Mouse (Mus musculus): Measurements from ENCODE around the gene Hsf2bp. TPM values are rescaled to one million over a fixed set of nuclear protein-coding genes. Genes with fewer than 3 reads are reported as not detected.

Gene Hsf2bp
- total and polyA plus RNA-seq, 3 experiments, result 0.92 to 1.6 (median 1.3) TPM

DNA sequence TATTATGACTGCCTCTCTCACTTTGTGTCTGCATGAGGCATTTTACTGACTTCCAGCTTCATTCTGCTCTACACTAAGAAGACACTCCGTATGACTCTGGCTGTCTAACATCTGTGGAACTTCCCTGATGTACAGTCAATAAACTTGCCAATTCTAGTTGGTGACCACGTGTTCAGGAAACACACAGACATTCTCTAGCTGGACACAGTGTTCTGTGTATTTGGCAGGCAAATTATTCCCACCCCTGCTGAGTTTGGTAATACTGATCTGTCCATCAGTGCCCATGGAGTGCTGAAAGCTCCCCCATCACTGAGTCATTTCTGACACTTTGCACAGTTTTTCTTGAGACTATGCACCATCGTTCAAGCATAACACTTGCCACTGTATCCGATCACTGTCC is 56.3 kb downstream of the Hsf2bp start:
- no peaks in the 10 kb centered on the region for H3K79me2 ChIP-seq (replicated peaks; ENCODE audit: control insufficient read depth, insufficient read depth, low read length)
- H3K4me1 ChIP-seq (ENCODE audit: control insufficient read depth, insufficient read depth, low read length), result peaks cover 11% of the 10 kb centered on the region
- 0 out of 2 replicates have a peak, but pooled peaks cover 2% of the 10 kb centered on the region for H3K36me3 ChIP-seq (ENCODE audit: control insufficient read depth, insufficient read depth, low read length)
- H3K27me3 ChIP-seq (ENCODE audit: control insufficient read depth, insufficient read depth, low read length), result no peaks in the 10 kb centered on the region
- 64% methylated on average over 4 of the region's 4 CpGs for WGBS
- no peak for TF ChIP-seq EP300 (IDR thresholded peaks at IDR 0.05; ENCODE audit: insufficient read depth, low read depth, low read length)
- no peak for TF ChIP-seq POLR2A (IDR thresholded peaks at IDR 0.05; ENCODE audit: insufficient read depth, low read depth, low read length)
- TF ChIP-seq CTCF (IDR thresholded peaks at IDR 0.05), result no peak
- intact Hi-C loops (cut with DNase I), result no loop called here
- H3K4me3 ChIP-seq, result no peak overlapping the region
- H3K9ac ChIP-seq (ENCODE audit: low read depth, low read length), result no peak overlapping the region
- DNase-seq, result peak in 1 of 2 experiments; percentile 27
- H3K27ac ChIP-seq, result no peak overlapping the region

DNA sequence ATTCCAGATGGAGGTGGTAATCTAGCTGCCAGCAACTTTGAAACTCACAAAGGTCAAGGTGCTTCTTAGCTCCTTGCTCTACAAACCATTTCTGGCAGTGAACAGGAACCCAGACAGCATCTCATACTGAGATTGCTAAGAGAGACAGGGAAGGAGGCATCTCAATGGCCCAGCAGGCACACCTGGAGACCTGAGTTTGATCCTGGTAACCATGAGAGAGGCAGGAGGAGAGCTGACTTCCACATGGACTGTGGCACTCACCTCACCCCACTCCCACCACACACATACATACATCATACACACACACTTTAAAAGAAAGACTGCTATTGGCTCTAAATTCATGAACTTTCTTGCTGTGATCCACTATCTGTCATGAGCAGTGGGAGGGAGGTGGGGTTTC is 59.0 kb downstream of the Hsf2bp start:
- no peak overlapping the region for H3K4me3 ChIP-seq
- intact Hi-C loops (cut with DNase I), result no loop called here

DNA sequence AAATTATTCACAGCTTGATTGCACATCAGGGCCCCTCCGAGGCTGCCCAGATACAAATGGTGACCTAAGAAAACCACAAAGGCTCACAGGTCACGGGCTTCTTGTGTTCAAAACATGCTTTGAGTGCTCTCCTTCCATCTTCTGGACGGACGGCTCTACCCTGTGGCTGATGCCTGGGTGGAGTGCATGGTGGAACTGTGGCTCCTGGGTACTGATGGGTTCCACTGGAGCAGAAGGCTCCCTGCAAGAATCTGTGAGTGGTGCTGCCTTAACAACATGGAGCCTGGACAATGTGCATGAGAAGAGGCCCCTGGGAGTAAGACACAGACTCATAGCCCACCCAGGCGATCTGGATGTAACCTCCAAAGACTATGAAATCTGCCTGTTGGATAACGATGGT is 59.6 kb downstream of the Hsf2bp start:
- intact Hi-C loops (cut with DNase I), result no loop called here
- no peaks in the 10 kb centered on the region for H3K27me3 ChIP-seq (ENCODE audit: control insufficient read depth, insufficient read depth, low read length)
- no peak overlapping the region for H3K27ac ChIP-seq
- no peaks in the 10 kb centered on the region for H3K36me3 ChIP-seq (ENCODE audit: control insufficient read depth, insufficient read depth, low read length)
- no peak overlapping the region for H3K4me3 ChIP-seq
- 89% methylated on average over 6 of the region's 6 CpGs for WGBS
- TF ChIP-seq CTCF (IDR thresholded peaks at IDR 0.05) (no peak), POLR2A (IDR thresholded peaks at IDR 0.05; ENCODE audit: insufficient read depth, low read depth, low read length) (no peak), EP300 (IDR thresholded peaks at IDR 0.05; ENCODE audit: insufficient read depth, low read depth, low read length) (no peak)
- peaks cover 2% of the 10 kb centered on the region for H3K4me1 ChIP-seq (ENCODE audit: control insufficient read depth, insufficient read depth, low read length)
- H3K9ac ChIP-seq (ENCODE audit: low read depth, low read length), result no peak overlapping the region
- H3K79me2 ChIP-seq (replicated peaks; ENCODE audit: control insufficient read depth, insufficient read depth, low read length), result no peaks in the 10 kb centered on the region
- no peak for DNase-seq

More for the DNA sequence above, 59.0 kb downstream of the Hsf2bp start:
- no peak overlapping the region for H3K27ac ChIP-seq
- H3K27me3 ChIP-seq (ENCODE audit: control insufficient read depth, insufficient read depth, low read length), result no peaks in the 10 kb centered on the region
- DNase-seq, result no peak
- TF ChIP-seq EP300 (IDR thresholded peaks at IDR 0.05; ENCODE audit: insufficient read depth, low read depth, low read length), result no peak
- TF ChIP-seq CTCF (IDR thresholded peaks at IDR 0.05), result no peak
- peaks cover 8% of the 10 kb centered on the region for H3K4me1 ChIP-seq (ENCODE audit: control insufficient read depth, insufficient read depth, low read length)
- H3K9ac ChIP-seq (ENCODE audit: low read depth, low read length), result no peak overlapping the region
- no peaks in the 10 kb centered on the region for H3K36me3 ChIP-seq (ENCODE audit: control insufficient read depth, insufficient read depth, low read length)
- no peaks in the 10 kb centered on the region for H3K79me2 ChIP-seq (replicated peaks; ENCODE audit: control insufficient read depth, insufficient read depth, low read length)

DNA sequence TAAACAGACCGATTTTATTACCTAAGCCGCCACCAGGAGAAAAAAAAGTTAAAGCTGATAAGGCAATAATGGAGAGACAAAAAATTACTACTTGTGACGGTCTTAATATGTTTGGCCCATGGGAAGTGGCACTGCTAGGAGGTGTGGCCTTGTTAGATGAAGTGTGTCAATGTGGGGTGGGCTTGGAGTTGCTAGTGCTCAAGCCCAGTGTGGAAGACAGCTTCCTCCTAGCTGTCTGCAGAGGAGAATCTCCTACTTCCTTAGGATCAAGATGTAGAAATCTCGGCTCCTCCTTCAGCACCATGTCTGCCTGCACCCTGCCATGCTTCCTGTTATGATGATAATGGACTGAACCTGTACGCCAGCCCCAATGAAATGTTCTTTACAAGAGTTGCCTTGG is 61.5 kb downstream of the Hsf2bp start:
- no peaks in the 10 kb centered on the region for H3K4me1 ChIP-seq (ENCODE audit: control insufficient read depth, insufficient read depth, low read length)
- no peak overlapping the region for H3K9ac ChIP-seq (ENCODE audit: low read depth, low read length)
- DNase-seq, result no peak
- H3K79me2 ChIP-seq (replicated peaks; ENCODE audit: control insufficient read depth, insufficient read depth, low read length), result no peaks in the 10 kb centered on the region
- no peak overlapping the region for H3K27ac ChIP-seq
- H3K4me3 ChIP-seq, result no peak overlapping the region
- 72% methylated on average over 5 of the region's 5 CpGs for WGBS
- H3K36me3 ChIP-seq (ENCODE audit: control insufficient read depth, insufficient read depth, low read length), result no peaks in the 10 kb centered on the region
- no peaks in the 10 kb centered on the region for H3K27me3 ChIP-seq (ENCODE audit: control insufficient read depth, insufficient read depth, low read length)
- intact Hi-C loops (cut with DNase I), result no loop called here
- TF ChIP-seq POLR2A (IDR thresholded peaks at IDR 0.05; ENCODE audit: insufficient read depth, low read depth, low read length) (no peak), CTCF (IDR thresholded peaks at IDR 0.05) (no peak), EP300 (IDR thresholded peaks at IDR 0.05; ENCODE audit: insufficient read depth, low read depth, low read length) (no peak)

DNA sequence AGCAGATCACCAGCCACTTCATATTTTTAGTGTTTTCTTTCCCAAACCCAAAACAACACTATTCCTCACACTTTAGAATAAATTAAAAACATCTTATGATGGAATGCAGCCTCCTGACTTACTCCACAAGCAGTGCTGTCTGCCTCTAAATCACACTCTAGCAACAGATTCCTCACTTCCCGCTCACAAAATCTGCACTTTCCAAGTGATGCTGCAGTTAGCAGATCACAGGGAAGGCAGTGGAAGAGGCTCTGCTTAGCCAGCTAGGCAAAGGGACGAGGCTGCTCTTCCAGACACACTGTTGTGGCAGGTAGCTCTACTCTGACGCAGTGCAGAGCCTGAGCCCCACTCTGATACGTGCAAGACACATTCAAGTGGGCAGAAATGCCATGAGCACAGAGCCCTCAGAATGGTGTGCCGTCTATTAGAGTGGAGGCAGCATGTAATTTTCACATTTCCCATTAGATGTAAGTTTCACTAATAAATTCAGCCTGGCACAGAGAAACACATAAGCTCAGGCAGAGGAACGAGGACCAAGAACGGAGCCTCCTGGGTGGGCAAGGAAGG is 62.4 kb downstream of the Hsf2bp start:
- Histone ChIP-seq H3K9ac (ENCODE audit: low read depth, low read length) (no peak overlapping the region), H3K36me3 (ENCODE audit: control insufficient read depth, insufficient read depth, low read length) (no peaks in the 10 kb centered on the region), H3K4me3 (no peak overlapping the region), H3K27ac (no peak overlapping the region), H3K27me3 (ENCODE audit: control insufficient read depth, insufficient read depth, low read length) (no peaks in the 10 kb centered on the region), H3K79me2 (replicated peaks; ENCODE audit: control insufficient read depth, insufficient read depth, low read length) (no peaks in the 10 kb centered on the region), H3K4me1 (ENCODE audit: control insufficient read depth, insufficient read depth, low read length) (no peaks in the 10 kb centered on the region)
- 81% methylated on average over 7 of the region's 7 CpGs for WGBS
- no peak for DNase-seq
- no peak for TF ChIP-seq EP300 (IDR thresholded peaks at IDR 0.05; ENCODE audit: insufficient read depth, low read depth, low read length)
- TF ChIP-seq CTCF (IDR thresholded peaks at IDR 0.05), result no peak
- TF ChIP-seq POLR2A (IDR thresholded peaks at IDR 0.05; ENCODE audit: insufficient read depth, low read depth, low read length), result no peak
- intact Hi-C loops (cut with DNase I), result no loop called here

DNA sequence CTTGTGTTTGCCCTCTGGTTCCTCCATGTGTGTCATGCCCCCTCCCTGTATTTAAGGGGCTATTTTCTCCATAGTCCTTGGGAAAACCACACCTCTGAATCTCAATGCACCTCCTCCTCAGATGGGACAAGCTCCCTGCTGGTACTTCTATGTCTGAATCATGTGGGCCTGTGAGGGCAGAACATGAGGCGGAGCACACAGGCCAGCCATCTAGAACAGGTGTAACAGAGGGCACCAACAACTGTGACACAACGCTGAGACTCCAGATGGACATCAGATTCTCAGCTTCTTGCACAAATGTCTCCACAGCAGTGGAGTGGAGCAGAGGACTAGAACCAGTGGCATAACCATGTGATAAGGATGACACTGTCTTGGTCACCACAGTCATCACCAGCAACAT is 65.3 kb downstream of the Hsf2bp start:
- Histone ChIP-seq H3K9ac (ENCODE audit: low read depth, low read length) (no peak overlapping the region), H3K27ac (no peak overlapping the region), H3K4me3 (no peak overlapping the region), H3K36me3 (ENCODE audit: control insufficient read depth, insufficient read depth, low read length) (no peaks in the 10 kb centered on the region), H3K27me3 (ENCODE audit: control insufficient read depth, insufficient read depth, low read length) (no peaks in the 10 kb centered on the region), H3K79me2 (replicated peaks; ENCODE audit: control insufficient read depth, insufficient read depth, low read length) (no peaks in the 10 kb centered on the region), H3K4me1 (ENCODE audit: control insufficient read depth, insufficient read depth, low read length) (peaks cover 4% of the 10 kb centered on the region)
- no peak for DNase-seq
- WGBS, result 89% methylated on average over 2 of the region's 2 CpGs
- intact Hi-C loops (cut with DNase I), result no loop called here
- TF ChIP-seq EP300 (IDR thresholded peaks at IDR 0.05; ENCODE audit: insufficient read depth, low read depth, low read length) (no peak), POLR2A (IDR thresholded peaks at IDR 0.05; ENCODE audit: insufficient read depth, low read depth, low read length) (no peak), CTCF (IDR thresholded peaks at IDR 0.05) (no peak)
